In the genomic region with DNA sequence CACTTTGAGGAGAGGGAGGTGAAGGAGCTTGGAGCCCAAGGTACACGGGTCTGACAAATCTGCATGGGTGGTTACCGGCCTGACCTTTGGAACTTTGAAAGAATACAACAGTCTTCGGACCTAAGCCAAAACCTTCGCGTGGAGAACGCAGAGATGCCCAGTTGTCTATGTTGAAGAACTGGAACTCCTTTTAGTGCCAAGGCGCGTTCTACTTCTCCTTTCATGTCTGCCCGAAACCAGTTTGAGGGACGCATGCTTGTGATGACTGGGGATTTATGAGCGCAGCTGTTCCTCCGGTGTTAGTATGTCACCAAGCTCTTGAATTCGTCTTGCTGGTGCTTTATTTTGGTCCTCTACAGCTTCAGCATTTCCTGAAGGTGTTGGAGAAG, we compare ENCODE assay signal across 8 mouse cellular contexts. TPM values are rescaled to one million over a fixed set of nuclear protein-coding genes. Genes with fewer than 3 reads are reported as not detected.
DNase-seq lines count a peak whose midpoint lies in the region; ATAC-seq and TF ChIP-seq lines count a peak whose summit lies in the region.

No protein-coding gene starts in this region.

- H3K4me1 ChIP-seq in embryonic fibroblast, embryonic 13.5 days (ENCODE audit: control insufficient read depth, insufficient read depth, low read length) = peaks cover 9% of the 10 kb centered on the region
- H3K4me1 ChIP-seq in kidney, embryonic 15.5 days = peaks cover 55% of the 10 kb centered on the region
- H3K4me1 ChIP-seq in midbrain, embryonic 14.5 days (ENCODE audit: control insufficient read depth, insufficient read depth, low read length) = peaks cover 15% of the 10 kb centered on the region

- H3K27me3 ChIP-seq in kidney, embryonic 15.5 days = no peaks in the 10 kb centered on the region
- no peaks in the 10 kb centered on the region for H3K27me3 ChIP-seq in midbrain, embryonic 14.5 days (ENCODE audit: control insufficient read depth, insufficient read depth, low read length)

- no peak for TF ChIP-seq POLR2A in embryonic fibroblast, embryonic 13.5 days (IDR thresholded peaks at IDR 0.05; ENCODE audit: low read depth, low read length)

- no peaks in the 10 kb centered on the region for H3K9me3 ChIP-seq in kidney, embryonic 15.5 days (replicated peaks)
- no peaks in the 10 kb centered on the region for H3K9me3 ChIP-seq in midbrain, embryonic 14.5 days (ENCODE audit: control insufficient read depth, low read length)

- peak overlapping the region; percentile 97; the same call in 1 of the 2 replicates for H3K27ac ChIP-seq in layer of hippocampus, adult 2 months
- no peak overlapping the region for H3K27ac ChIP-seq in embryonic fibroblast, embryonic 13.5 days (ENCODE audit: insufficient read depth, low read length)
- peak overlapping the region; percentile 82 for H3K27ac ChIP-seq in kidney, embryonic 15.5 days
- H3K27ac ChIP-seq in midbrain, embryonic 14.5 days (replicated peaks; ENCODE audit: low read depth, low read length) = no peak overlapping the region

- H3K36me3 ChIP-seq in kidney, embryonic 15.5 days = no peaks in the 10 kb centered on the region
- H3K36me3 ChIP-seq in midbrain, embryonic 14.5 days (ENCODE audit: control insufficient read depth, insufficient read depth, low read length) = no peaks in the 10 kb centered on the region

- H3K4me2 ChIP-seq in kidney, embryonic 15.5 days = peak overlapping the region; percentile 79
- peak overlapping the region; percentile 75 for H3K4me2 ChIP-seq in midbrain, embryonic 14.5 days (ENCODE audit: low read length)

- H3K9ac ChIP-seq in kidney, embryonic 15.5 days = 0 out of 2 replicates have a peak overlapping the region, but pooled peaks have one; percentile 70
- H3K9ac ChIP-seq in midbrain, embryonic 14.5 days (replicated peaks; ENCODE audit: low read length) = peak overlapping the region; percentile 57; the same call in 1 of the 2 replicates

- DNase-seq in layer of hippocampus, adult 2 months (ENCODE audit: low spot score in 2 of 2) = no peak
- no peak for DNase-seq in layer of hippocampus, postnatal 10 days (ENCODE audit: low spot score in 2 of 2)
- DNase-seq in midbrain, embryonic 14.5 days = no peak
- no peak for DNase-seq in layer of hippocampus, adult 9-10 months (ENCODE audit: low spot score)
- DNase-seq in right cerebral cortex, adult 2 months (ENCODE audit: low spot score in 2 of 2) = no peak

- WGBS in kidney, embryonic 15.5 days = 70% methylated on average over 13 of the region's 13 CpGs
- WGBS in midbrain, embryonic 14.5 days = 84% methylated on average over 13 of the region's 13 CpGs

- peak overlapping the region; percentile 71 for H3K4me3 ChIP-seq in layer of hippocampus, adult 2 months
- H3K4me3 ChIP-seq in embryonic fibroblast, embryonic 13.5 days (ENCODE audit: insufficient read depth, low read length) = peak overlapping the region; percentile 72
- H3K4me3 ChIP-seq in kidney, embryonic 15.5 days (replicated peaks) = peak overlapping the region; percentile 83
- peak overlapping the region; percentile 52 for H3K4me3 ChIP-seq in midbrain, embryonic 14.5 days (replicated peaks; ENCODE audit: low read depth, low read length)

- no peak for ATAC-seq in kidney, embryonic 15.5 days (replicated peaks; ENCODE audit: low FRiP score)
- ATAC-seq in midbrain, embryonic 14.5 days (ENCODE audit: low FRiP score, low TSS enrichment) = no peak
- ATAC-seq in cerebellum, adult (ENCODE audit: insufficient number of reproducible peaks, low FRiP score, low TSS enrichment) = no peak

- no peak for TF ChIP-seq CTCF in layer of hippocampus, adult 2 months (conservative IDR thresholded peaks at IDR 0.05)
- no peak for TF ChIP-seq CTCF in embryonic fibroblast, embryonic 13.5 days (IDR thresholded peaks at IDR 0.05; ENCODE audit: borderline replicate concordance, insufficient read depth, low read length)

RNA-seq across cellular contexts. Expression of gene Scamp2, which starts 1.0 kb away (rescaled TPM):
- total RNA-seq in layer of hippocampus, adult 2 months (2021) = 10 to 100 TPM; 22.5 to 26.3 TPM
- 10 to 100 TPM; 28.9 to 33.3 TPM for total RNA-seq in layer of hippocampus, postnatal 10 days (2021)
- polyA plus RNA-seq in embryonic fibroblast, embryonic 13.5 days (2011; ENCODE audit: insufficient read length, low read depth, missing spikeins) = 37.0 and 38.2 TPM in 2 replicates
- 74.5 and 85.5 TPM in 2 replicates for polyA plus RNA-seq in kidney, embryonic 15.5 days (2015; fragmentation: Nextera tagmentation; extraction: Ambion mirVana)
- 48.2 TPM in 2 replicates for polyA plus RNA-seq in midbrain, embryonic 14.5 days (2014; fragmentation: Nextera tagmentation; extraction: Ambion mirVana)

RNA-seq across cellular contexts. Expression of gene Mpi, which starts 9.1 kb away (rescaled TPM):
- total RNA-seq in layer of hippocampus, adult 2 months (2021) = 10 to 100 TPM; 72.5 to 77.6 TPM
- 10 to 100 TPM; 70.4 to 76.5 TPM for total RNA-seq in layer of hippocampus, postnatal 10 days (2021)
- 32.2 and 35.6 TPM in 2 replicates for polyA plus RNA-seq in embryonic fibroblast, embryonic 13.5 days (2011; ENCODE audit: insufficient read length, low read depth, missing spikeins)
- 51.9 and 53.3 TPM in 2 replicates for polyA plus RNA-seq in kidney, embryonic 15.5 days (2015; fragmentation: Nextera tagmentation; extraction: Ambion mirVana)
- 53.5 and 56.5 TPM in 2 replicates for polyA plus RNA-seq in midbrain, embryonic 14.5 days (2014; fragmentation: Nextera tagmentation; extraction: Ambion mirVana)

RNA-seq across cellular contexts. Expression of gene Fam219b, which starts 24.4 kb away (rescaled TPM):
- 10 to 100 TPM; 19.9 to 25.7 TPM for total RNA-seq in layer of hippocampus, adult 2 months (2021)
- 10 to 100 TPM; 24.6 to 28.8 TPM for total RNA-seq in layer of hippocampus, postnatal 10 days (2021)
- 12.6 and 13.0 TPM in 2 replicates for polyA plus RNA-seq in embryonic fibroblast, embryonic 13.5 days (2011; ENCODE audit: insufficient read length, low read depth, missing spikeins)
- 18.1 and 19.0 TPM in 2 replicates for polyA plus RNA-seq in kidney, embryonic 15.5 days (2015; fragmentation: Nextera tagmentation; extraction: Ambion mirVana)
- 23.8 and 24.1 TPM in 2 replicates for polyA plus RNA-seq in midbrain, embryonic 14.5 days (2014; fragmentation: Nextera tagmentation; extraction: Ambion mirVana)

RNA-seq across cellular contexts. Expression of gene Ulk3, which starts 27.5 kb away (rescaled TPM):
- 10 to 100 TPM; 32.7 to 35.4 TPM for total RNA-seq in layer of hippocampus, adult 2 months (2021)
- 10 to 100 TPM; 26.3 to 27.0 TPM for total RNA-seq in layer of hippocampus, postnatal 10 days (2021)
- polyA plus RNA-seq in embryonic fibroblast, embryonic 13.5 days (2011; ENCODE audit: insufficient read length, low read depth, missing spikeins) = 17.6 and 19.4 TPM in 2 replicates
- 16.9 and 18.8 TPM in 2 replicates for polyA plus RNA-seq in kidney, embryonic 15.5 days (2015; fragmentation: Nextera tagmentation; extraction: Ambion mirVana)
- 12.5 and 20.4 TPM in 2 replicates for polyA plus RNA-seq in midbrain, embryonic 14.5 days (2014; fragmentation: Nextera tagmentation; extraction: Ambion mirVana)

RNA-seq across cellular contexts. Expression of gene Cox5a, which starts 40.6 kb away (rescaled TPM):
- 100 to 1,000 TPM; 372 to 376 TPM for total RNA-seq in layer of hippocampus, adult 2 months (2021)
- 100 to 1,000 TPM; 486 to 497 TPM for total RNA-seq in layer of hippocampus, postnatal 10 days (2021)
- polyA plus RNA-seq in embryonic fibroblast, embryonic 13.5 days (2011; ENCODE audit: insufficient read length, low read depth, missing spikeins) = 252 and 293 TPM in 2 replicates
- polyA plus RNA-seq in kidney, embryonic 15.5 days (2015; fragmentation: Nextera tagmentation; extraction: Ambion mirVana) = 673 and 729 TPM in 2 replicates
- 832 and 924 TPM in 2 replicates for polyA plus RNA-seq in midbrain, embryonic 14.5 days (2014; fragmentation: Nextera tagmentation; extraction: Ambion mirVana)

Comparison
In these comparisons a context has a peak if more than half of its experiments do, and no peak if none do; other contexts are left out.
1. H3K27ac ChIP-seq: peak in layer of hippocampus, adult 2 months (single experiment) and kidney, embryonic 15.5 days (single experiment); none in embryonic fibroblast, embryonic 13.5 days (single experiment) and midbrain, embryonic 14.5 days (single experiment).
2. Peak in every context shown above with its lines, with median percentiles within 50 percentile points of each other: H3K4me3 ChIP-seq.